Mouse (Mus musculus) ES-Bruce4 (cell line): ENCODE measurements around the gene Orc5. TPM values are rescaled to one million over a fixed set of nuclear protein-coding genes. Genes with fewer than 3 reads are reported as not detected.
"Not testable (repeated sequence)": the region's sequence is repeated elsewhere in the genome, so short reads cannot be mapped to it uniquely, and the experiment has no call there.

Experiments
- H3K27ac ChIP-seq: 2 replicates; pipeline ENCODE4 v1.5.1; 2012; ENCODE audit warnings: low read length, inconsistent platforms; ENCODE audit not compliant: insufficient read depth
- H3K27me3 ChIP-seq: 2 replicates; pipeline ENCODE4 v1.6.1; 2012; ENCODE audit warnings: mild to moderate bottlenecking, low read length, inconsistent platforms; ENCODE audit not compliant: control insufficient read depth, poor library complexity, insufficient read depth, severe bottlenecking
- H3K36me3 ChIP-seq: 2 replicates; pipeline ENCODE4 v1.6.1; 2012; ENCODE audit warnings: inconsistent platforms, mild to moderate bottlenecking, low read length, moderate library complexity; ENCODE audit not compliant: control insufficient read depth, poor library complexity, insufficient read depth, severe bottlenecking
- H3K4me1 ChIP-seq: one replicate; pipeline ENCODE4 v1.8.1; 2011; ENCODE audit warnings: low read length; ENCODE audit not compliant: control insufficient read depth, insufficient read depth
- H3K4me3 ChIP-seq: 2 replicates; pipeline ENCODE4 v1.5.1; 2011; ENCODE audit warnings: low read depth, mild to moderate bottlenecking, low read length
- H3K9ac ChIP-seq: 2 replicates; pipeline ENCODE4 v1.6.1; 2012; ENCODE audit warnings: low read depth, mild to moderate bottlenecking, inconsistent platforms; ENCODE audit not compliant: poor library complexity, severe bottlenecking
- H3K9me3 ChIP-seq: replicated peaks from 2 replicates; pipeline ENCODE4 v1.6.1; 2012; ENCODE audit warnings: mild to moderate bottlenecking, low read length, inconsistent platforms; ENCODE audit not compliant: control insufficient read depth, poor library complexity, insufficient read depth, severe bottlenecking
- CTCF ChIP-seq: IDR thresholded peaks from one replicate; pipeline ENCODE4 v1.8.1; 2011; ENCODE audit warnings: low read depth, low read length
- EP300 ChIP-seq: IDR thresholded peaks from 2 replicates; pipeline ENCODE4 v1.6.1; 2011; ENCODE audit warnings: low read depth, low read length; ENCODE audit not compliant: insufficient read depth
- POLR2A ChIP-seq: IDR thresholded peaks from one replicate; pipeline ENCODE4 v1.8.1; 2011; ENCODE audit warnings: low read length; ENCODE audit not compliant: insufficient read depth
- polyA plus RNA-seq: library from polyadenylated mRNA; stranded (reverse); fragments of >200 nt; gene quantifications from 2 replicates; pipeline ENCODE4 v1.2.4, GENCODE M21; 2011; ENCODE audit warnings: low read depth; ENCODE audit not compliant: missing spikeins, insufficient read depth, insufficient read length

Gene Orc5
- polyA plus RNA-seq, 1 experiment, result 70.5 TPM

DNA sequence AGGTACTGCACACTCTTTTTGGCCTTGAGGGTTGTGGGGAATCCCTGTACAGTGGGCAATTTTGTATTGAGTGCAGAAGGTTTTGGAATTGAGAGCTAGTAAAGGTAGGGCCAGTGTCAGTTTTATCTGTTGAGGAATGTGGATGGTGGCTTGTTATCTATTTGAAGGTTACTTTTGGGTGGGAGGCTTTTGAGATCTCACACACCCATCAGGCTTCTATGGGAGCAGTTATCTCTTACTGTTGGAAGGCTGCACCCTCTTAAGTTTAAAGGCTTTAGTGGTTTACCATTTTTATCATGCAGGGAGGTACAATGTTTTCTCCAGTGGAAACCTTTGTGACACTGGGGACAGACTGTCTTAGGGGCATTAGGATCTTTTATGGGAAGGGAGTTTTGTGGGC lies 4.9 kb downstream of the Orc5 start:
- H3K9me3 ChIP-seq, result peaks cover 14% of the 10 kb centered on the region
- H3K36me3 ChIP-seq, result peaks cover 62% of the 10 kb centered on the region
- H3K27me3 ChIP-seq, result no peaks in the 10 kb centered on the region
- H3K9ac ChIP-seq, result no peak overlapping the region
- no peak overlapping the region for H3K4me3 ChIP-seq
- H3K27ac ChIP-seq, result no peak overlapping the region
- no peaks in the 10 kb centered on the region for H3K4me1 ChIP-seq
- TF ChIP-seq POLR2A (no peak), CTCF (no peak), EP300 (no peak)

DNA sequence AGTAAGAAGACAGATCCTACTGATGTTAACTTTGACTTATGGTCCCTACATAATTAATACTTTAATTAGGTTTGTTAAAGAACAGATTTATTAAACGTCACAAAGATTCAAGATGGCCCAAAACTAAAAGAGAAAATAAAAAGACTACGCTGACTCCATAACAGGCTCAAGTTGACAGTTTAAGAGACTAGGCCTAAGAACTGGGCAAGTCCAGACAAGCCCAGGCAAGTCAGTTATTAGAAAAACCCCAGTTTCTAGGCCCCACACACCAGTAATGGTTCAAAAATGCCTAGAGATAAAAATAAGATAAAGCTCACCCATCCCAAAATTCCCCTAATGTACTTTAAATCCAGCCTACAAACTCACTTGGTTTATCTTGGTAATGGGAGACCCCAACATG lies 7.6 kb downstream of the Orc5 start:
- peaks cover 66% of the 10 kb centered on the region for H3K36me3 ChIP-seq
- no peak overlapping the region for H3K9ac ChIP-seq
- H3K4me1 ChIP-seq, result no peaks in the 10 kb centered on the region
- TF ChIP-seq EP300 (no peak), POLR2A (no peak), CTCF (no peak)
- no peaks in the 10 kb centered on the region for H3K27me3 ChIP-seq
- H3K9me3 ChIP-seq, result peaks cover 22% of the 10 kb centered on the region
- H3K4me3 ChIP-seq, result no peak overlapping the region
- H3K27ac ChIP-seq, result no peak overlapping the region

DNA sequence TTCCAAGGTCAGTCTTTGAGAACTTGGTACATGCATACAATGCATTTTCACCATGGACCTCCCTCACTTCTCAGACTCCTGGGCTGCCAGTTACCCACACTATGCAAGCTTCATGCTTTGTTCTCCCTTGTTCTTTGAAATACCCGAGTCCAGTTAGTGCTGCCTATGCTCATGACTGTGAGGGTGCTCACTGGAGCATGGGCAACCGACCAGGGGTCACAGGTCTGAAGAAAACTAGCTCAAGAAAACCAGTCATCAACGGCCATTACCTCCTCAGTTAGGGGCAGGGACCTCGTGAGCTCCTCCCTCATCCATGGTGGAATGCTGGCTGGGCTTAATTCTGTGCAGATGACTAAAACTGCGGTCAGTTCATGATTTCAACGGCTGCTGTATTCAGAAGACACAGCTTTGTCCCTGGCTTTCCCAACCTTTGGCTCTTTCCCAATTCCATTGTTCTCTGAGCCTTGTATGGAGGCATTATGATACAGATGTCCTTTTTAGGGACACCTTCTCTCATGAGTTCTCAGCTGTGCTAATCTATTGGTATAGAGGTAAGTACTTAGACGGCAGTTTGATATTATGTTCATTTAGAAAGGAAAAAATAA lies 11.1 kb downstream of the Orc5 start:
- TF ChIP-seq EP300, result no peak
- TF ChIP-seq POLR2A, result no peak
- no peak for TF ChIP-seq CTCF
- H3K9ac ChIP-seq, result no peak overlapping the region
- H3K36me3 ChIP-seq, result peaks cover 40% of the 10 kb centered on the region
- no peaks in the 10 kb centered on the region for H3K27me3 ChIP-seq
- H3K9me3 ChIP-seq, result peaks cover 22% of the 10 kb centered on the region
- H3K4me1 ChIP-seq, result no peaks in the 10 kb centered on the region
- no peak overlapping the region for H3K4me3 ChIP-seq
- no peak overlapping the region for H3K27ac ChIP-seq

DNA sequence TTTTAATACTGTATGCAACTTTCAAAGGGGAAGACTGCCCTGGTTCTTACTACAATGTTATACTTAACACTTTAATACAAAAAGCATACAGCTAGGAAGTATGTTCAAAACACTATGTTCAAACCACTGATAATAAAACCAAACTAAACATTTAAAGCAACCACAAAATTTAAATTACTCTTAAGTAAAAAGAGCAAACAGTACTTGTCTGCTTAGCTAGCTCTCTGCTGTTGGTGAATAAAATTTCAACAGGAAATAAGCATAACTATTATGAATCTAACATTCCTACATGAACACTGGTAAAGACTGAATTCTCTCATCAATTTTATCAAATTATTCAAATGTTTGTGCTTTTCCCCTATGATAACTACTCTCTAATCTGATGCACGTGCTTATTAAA lies 13.5 kb downstream of the Orc5 start:
- Histone ChIP-seq H3K4me3 (no peak overlapping the region), H3K27me3 (no peaks in the 10 kb centered on the region), H3K36me3 (peaks cover 26% of the 10 kb centered on the region), H3K9ac (no peak overlapping the region), H3K4me1 (no peaks in the 10 kb centered on the region), H3K27ac (no peak overlapping the region), H3K9me3 (peaks cover 14% of the 10 kb centered on the region)
- no peak for TF ChIP-seq EP300
- no peak for TF ChIP-seq POLR2A
- TF ChIP-seq CTCF, result no peak

DNA sequence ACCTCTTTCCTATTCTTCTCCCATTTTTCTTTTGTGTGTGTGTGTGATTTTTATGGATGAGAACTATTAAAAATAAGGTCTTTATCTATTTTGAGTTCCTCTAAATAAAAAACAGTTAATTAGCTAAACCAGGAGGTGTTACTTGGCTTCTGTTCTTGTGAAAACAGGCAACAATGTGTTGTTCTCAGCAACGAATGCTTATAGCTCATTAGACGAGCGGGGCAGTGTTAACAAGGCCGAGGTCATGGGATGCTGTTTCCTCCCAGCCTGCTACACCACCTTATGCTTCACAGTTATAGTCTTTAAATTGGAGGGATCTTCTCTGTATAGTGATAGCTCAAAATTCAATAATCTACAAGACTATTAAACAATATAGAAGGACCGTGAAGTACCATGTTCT lies 17.7 kb downstream of the Orc5 start:
- TF ChIP-seq POLR2A, result no peak
- TF ChIP-seq CTCF, result no peak
- TF ChIP-seq EP300, result no peak
- no peak overlapping the region for H3K27ac ChIP-seq
- no peak overlapping the region for H3K4me3 ChIP-seq
- no peak overlapping the region for H3K9ac ChIP-seq
- H3K36me3 ChIP-seq, result peaks cover 24% of the 10 kb centered on the region
- H3K4me1 ChIP-seq, result no peaks in the 10 kb centered on the region
- H3K9me3 ChIP-seq, result no peaks in the 10 kb centered on the region
- H3K27me3 ChIP-seq, result no peaks in the 10 kb centered on the region

DNA sequence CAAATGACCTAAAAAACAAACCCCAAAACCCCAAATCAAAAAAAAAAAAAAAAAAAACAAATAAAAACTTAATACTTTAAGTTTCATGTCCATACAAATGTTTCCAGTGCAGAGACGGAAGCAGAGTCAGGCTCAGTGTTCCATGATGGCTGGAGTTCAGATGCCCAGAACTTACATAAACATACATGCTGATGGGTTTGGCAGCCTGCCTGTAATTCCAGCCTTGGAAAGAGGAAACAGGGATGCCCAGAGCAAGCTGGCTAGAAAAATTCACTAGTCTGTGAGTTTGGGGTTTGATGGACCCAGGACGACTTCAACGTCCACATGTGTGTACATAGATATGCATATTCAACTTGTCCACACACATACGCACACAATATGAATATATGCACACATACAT lies 27.6 kb downstream of the Orc5 start:
- Histone ChIP-seq H3K4me1 (no peaks in the 10 kb centered on the region), H3K4me3 (no peak overlapping the region), H3K9ac (no peak overlapping the region), H3K27me3 (no peaks in the 10 kb centered on the region), H3K36me3 (peaks cover 27% of the 10 kb centered on the region), H3K9me3 (no peaks in the 10 kb centered on the region), H3K27ac (no peak overlapping the region)
- TF ChIP-seq POLR2A (no peak), CTCF (no peak), EP300 (no peak)

DNA sequence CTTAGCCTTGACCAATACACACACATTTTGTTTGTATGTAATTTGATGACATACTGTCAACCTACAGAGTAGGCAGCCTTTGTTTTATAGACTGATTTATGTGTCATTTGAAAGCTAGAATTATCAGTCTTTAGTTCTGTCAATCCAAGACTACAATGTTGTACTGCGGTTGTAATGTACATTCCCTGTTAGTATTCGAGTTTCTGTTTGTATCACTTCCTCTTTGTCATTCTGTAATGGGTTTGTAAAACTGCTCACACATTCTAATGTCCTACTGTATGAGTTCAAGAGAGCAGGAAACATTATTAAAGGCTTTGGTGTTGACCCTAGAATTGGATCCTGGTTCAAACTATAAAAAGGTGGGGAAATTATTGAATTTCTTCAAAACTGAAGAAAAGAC lies 30.5 kb downstream of the Orc5 start:
- Histone ChIP-seq H3K9me3 (no peaks in the 10 kb centered on the region), H3K27me3 (no peaks in the 10 kb centered on the region), H3K9ac (no peak overlapping the region), H3K4me3 (no peak overlapping the region), H3K4me1 (no peaks in the 10 kb centered on the region), H3K36me3 (peaks cover 23% of the 10 kb centered on the region), H3K27ac (no peak overlapping the region)
- TF ChIP-seq CTCF (no peak), POLR2A (no peak), EP300 (no peak)

DNA sequence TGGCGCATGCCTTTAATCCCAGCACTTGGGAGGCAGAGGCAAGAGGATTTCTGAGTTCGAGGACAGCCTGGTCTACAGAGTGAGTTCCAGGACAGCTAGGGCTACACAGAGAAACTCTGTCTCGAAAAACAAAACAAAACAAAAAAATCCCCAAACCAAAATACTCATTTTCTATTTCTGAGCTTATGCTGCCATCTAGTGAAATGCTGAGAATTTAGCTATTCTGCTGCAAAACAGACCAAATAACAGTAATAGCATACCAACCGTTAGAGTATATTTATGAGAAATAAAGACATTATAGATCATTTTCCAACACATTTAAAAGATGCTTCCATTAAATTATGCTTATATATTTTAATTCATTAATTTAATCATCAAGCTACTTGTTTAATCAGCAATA lies 34.5 kb downstream of the Orc5 start:
- not testable (repeated sequence) for H3K4me3 ChIP-seq, H3K9me3 ChIP-seq, H3K27ac ChIP-seq, H3K4me1 ChIP-seq, H3K27me3 ChIP-seq, H3K9ac ChIP-seq, H3K36me3 ChIP-seq

DNA sequence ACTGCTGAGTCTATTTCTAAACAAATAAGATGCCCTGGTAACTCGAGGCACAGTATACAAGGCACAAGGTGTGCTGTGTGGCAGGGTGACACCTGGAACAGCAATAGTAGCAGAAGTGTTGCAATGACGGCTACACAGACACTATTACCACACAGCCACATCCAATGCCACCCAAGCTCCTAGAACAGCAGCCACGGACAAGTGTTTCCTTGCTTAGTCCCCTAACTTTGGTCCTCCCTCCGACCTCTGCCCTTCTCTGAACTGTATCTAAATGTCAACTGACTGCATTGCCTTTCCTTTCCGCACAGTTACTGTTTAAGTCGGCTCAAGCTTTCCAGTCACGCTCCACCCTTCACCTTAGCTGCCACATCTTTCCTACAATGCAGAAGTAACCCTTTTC lies 36.0 kb downstream of the Orc5 start:
- not testable (repeated sequence) for H3K36me3 ChIP-seq, H3K27ac ChIP-seq, H3K4me1 ChIP-seq, H3K9me3 ChIP-seq, H3K27me3 ChIP-seq, H3K9ac ChIP-seq, H3K4me3 ChIP-seq
